Mouse (Mus musculus): ENCODE measurements around the gene Nacad. TPM values are rescaled to one million over a fixed set of nuclear protein-coding genes. Genes with fewer than 3 reads are reported as not detected.
A peak's percentile ranks its signal among the peaks of the same experiment; 100 is the strongest.

Nacad gene
- total and polyA plus RNA-seq, 2 experiments from 2014 or later: 61.3 to 69.4 TPM

DNA sequence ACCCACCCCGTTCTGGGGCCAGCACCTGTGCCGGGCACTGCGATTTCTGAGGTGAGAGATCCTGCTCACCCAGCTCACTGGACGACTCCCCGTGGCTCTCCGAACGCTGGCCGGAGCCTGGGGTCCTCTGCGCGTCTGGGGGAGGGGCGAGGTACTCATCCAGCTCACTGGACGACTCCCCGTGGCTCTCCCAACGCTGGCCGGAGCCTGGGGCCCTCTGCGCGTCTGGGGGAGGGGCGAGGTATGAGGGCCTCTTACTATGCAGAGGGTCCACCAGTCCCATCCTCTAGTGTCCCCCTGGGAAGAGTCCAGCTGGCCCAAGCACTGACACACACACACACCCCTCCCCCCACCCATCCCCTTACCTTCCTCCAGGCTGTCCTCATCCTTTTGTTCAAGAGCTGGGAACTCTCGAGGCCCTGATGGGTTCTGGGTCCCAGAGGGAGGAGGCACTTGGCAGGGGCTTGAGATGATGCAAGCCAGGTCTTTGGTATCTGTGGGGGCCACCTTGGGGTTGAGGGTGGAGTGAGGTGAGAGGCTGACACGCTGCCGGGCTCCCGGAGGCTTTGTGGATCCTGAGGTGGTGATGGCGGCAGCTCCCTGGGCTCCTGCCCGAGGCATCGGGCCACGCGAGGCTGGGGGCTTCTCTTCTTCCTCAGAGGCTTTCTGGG is 6.7 kb downstream of the Nacad start:
- no peak for TF ChIP-seq CTCF (IDR thresholded peaks at IDR 0.05; ENCODE audit: low read depth)
- DNase-seq: peak; percentile 43
- Histone ChIP-seq H3K4me3 (ENCODE audit: low read depth, low read length) (peak overlapping the region; percentile 20; the same call in 1 of the 2 replicates), H3K9me3 (ENCODE audit: low read length) (no peaks in the 10 kb centered on the region), H3K4me2 (ENCODE audit: low read depth) (peak overlapping the region; percentile 50), H3K27ac (ENCODE audit: low read depth, low read length) (peak overlapping the region; percentile 11; the same call in 1 of the 2 replicates), H3K27me3 (ENCODE audit: insufficient read depth, low read length) (no peaks in the 10 kb centered on the region), H3K9ac (peak overlapping the region; percentile 53), H3K4me1 (ENCODE audit: insufficient read depth) (peaks cover 26% of the 10 kb centered on the region), H3K36me3 (ENCODE audit: insufficient read depth) (peaks cover 55% of the 10 kb centered on the region)
- ATAC-seq: peak; percentile 3; the same call in 1 of the 2 replicates
- 13% methylated on average over 27 of the region's 27 CpGs for WGBS

DNA sequence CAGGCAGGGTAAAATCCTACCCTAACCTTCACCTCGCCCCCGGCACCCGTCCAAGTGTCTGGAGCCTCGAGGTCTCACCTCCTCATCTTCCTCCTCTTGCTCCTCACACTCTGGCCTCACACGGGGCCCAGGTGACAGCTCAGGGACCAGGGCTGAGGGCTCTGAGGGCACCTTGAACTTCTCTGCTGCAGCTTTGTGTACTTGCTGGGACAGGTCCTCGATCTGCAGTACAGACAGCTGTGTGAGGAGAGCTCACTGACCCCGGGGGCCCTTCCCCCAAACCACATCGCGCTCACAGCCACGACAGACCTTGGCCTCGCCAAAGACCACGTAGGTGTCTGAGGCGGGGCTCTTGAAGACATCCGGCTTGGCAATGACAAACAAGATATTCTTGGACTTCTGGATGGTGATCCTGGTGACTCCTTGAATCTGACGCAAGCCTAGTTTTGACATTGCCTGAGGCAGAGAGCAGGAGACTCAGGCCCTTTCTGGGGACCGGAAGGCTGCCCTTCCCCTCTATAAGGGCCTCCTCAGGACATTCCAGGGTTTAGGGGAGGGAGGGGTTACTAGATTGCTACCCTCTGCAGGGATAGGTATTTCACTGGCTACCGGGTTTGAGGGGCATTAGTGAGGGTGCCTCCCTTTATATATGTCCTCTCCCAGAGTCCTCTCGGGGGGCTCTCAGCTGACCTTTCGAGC is 7.5 kb downstream of the Nacad start:
- Histone ChIP-seq H3K9me3 (ENCODE audit: low read length) (no peaks in the 10 kb centered on the region), H3K27me3 (ENCODE audit: insufficient read depth, low read length) (no peaks in the 10 kb centered on the region), H3K27ac (ENCODE audit: low read depth, low read length) (peak overlapping the region; percentile 11; the same call in 1 of the 2 replicates), H3K36me3 (ENCODE audit: insufficient read depth) (peaks cover 62% of the 10 kb centered on the region), H3K4me1 (ENCODE audit: insufficient read depth) (peaks cover 22% of the 10 kb centered on the region), H3K4me2 (ENCODE audit: low read depth) (peak overlapping the region; percentile 50), H3K4me3 (ENCODE audit: low read depth, low read length) (0 out of 2 replicates have a peak overlapping the region, but pooled peaks have one; percentile 20), H3K9ac (peak overlapping the region; percentile 53)
- 63% methylated on average over 19 of the region's 19 CpGs for WGBS
- TF ChIP-seq CTCF (IDR thresholded peaks at IDR 0.05; ENCODE audit: low read depth): no peak
- ATAC-seq (0 out of 2 replicates have a peak, but pooled peaks have one; percentile 1), DNase-seq (peak; percentile 28)

DNA sequence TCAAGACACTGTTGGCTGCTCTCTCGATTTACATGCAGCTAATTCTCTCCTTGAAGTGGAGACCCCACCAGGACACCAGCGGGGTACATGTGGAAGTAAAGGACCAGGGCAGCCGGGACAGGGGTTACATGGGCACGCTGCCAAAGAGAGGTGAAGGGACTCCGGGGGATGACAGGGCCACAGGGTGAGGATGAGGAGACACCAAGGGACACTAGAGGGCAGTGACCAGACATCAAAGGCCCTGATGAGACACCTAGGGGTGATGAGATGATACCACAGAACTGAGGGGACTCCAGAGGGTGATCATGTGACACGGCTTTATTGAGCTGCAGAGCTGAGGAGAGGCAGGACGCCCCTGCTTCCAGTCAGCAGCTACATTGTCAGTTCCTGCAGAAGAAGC is 8.3 kb downstream of the Nacad start:
- H3K36me3 ChIP-seq (ENCODE audit: insufficient read depth): peaks cover 67% of the 10 kb centered on the region
- peak; percentile 29 for DNase-seq
- peak; percentile 47 for TF ChIP-seq CTCF (IDR thresholded peaks at IDR 0.05; ENCODE audit: low read depth)

DNA sequence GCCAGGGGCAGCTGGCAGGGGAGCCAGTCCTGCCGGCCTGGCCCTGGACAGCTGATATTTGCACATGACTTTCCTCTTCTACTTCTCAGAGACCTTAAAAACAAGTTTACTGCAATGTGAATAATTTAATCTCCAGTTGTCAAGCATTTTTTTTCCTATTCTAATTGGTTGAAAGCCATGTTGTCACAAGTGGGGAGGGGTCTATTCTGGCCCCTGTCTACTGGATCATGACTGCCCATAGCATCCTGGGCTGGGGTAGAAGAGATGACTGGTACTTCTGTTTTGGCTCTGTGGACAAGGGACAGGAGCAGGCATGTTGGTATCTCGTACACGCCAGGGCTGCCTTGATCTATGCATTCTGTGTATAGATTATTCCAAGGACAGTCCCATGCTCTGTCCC is 9.2 kb downstream of the Nacad start:
- Histone ChIP-seq H3K27ac (ENCODE audit: low read depth, low read length) (no peak overlapping the region), H3K4me2 (ENCODE audit: low read depth) (no peak overlapping the region), H3K4me1 (ENCODE audit: insufficient read depth) (0 out of 2 replicates have a peak, but pooled peaks cover 14% of the 10 kb centered on the region), H3K36me3 (ENCODE audit: insufficient read depth) (peaks cover 67% of the 10 kb centered on the region), H3K9me3 (ENCODE audit: low read length) (no peaks in the 10 kb centered on the region), H3K9ac (no peak overlapping the region), H3K27me3 (ENCODE audit: insufficient read depth, low read length) (no peaks in the 10 kb centered on the region), H3K4me3 (ENCODE audit: low read depth, low read length) (no peak overlapping the region)
- DNase-seq (peak; percentile 4), ATAC-seq (0 out of 2 replicates have a peak, but pooled peaks have one; percentile 1)
- TF ChIP-seq CTCF (IDR thresholded peaks at IDR 0.05; ENCODE audit: low read depth): no peak
- 80% methylated on average over 3 of the region's 3 CpGs for WGBS

More for the DNA sequence above, 8.3 kb downstream of the Nacad start:
- WGBS: 66% methylated on average over 7 of the region's 7 CpGs
- Histone ChIP-seq H3K4me3 (ENCODE audit: low read depth, low read length) (no peak overlapping the region), H3K27ac (ENCODE audit: low read depth, low read length) (no peak overlapping the region), H3K9me3 (ENCODE audit: low read length) (no peaks in the 10 kb centered on the region), H3K9ac (no peak overlapping the region), H3K4me2 (ENCODE audit: low read depth) (no peak overlapping the region), H3K4me1 (ENCODE audit: insufficient read depth) (peaks cover 14% of the 10 kb centered on the region; the same call in 1 of the 2 replicates), H3K27me3 (ENCODE audit: insufficient read depth, low read length) (no peaks in the 10 kb centered on the region)
- peak; percentile 27 for ATAC-seq

DNA sequence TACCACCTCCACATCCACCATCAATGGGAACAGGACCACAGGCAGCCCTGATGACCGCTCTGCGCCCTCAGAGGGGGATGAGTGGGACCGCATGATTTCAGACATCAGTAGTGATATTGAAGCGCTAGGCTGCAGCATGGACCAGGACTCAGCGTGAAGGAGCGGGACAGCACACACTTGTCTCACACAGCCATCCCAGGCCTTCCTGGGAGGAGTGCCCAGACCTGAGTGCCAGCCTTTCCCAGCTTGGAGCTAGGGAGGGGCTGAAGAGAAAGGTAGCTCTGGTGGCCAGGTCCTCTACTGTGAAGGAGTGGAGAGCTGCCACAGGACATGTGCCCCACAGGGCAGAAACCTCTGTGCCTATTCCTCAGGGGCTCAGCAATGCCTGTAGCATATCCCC is 9.6 kb downstream of the Nacad start:
- ATAC-seq (no peak), DNase-seq (no peak)
- Histone ChIP-seq H3K4me2 (ENCODE audit: low read depth) (no peak overlapping the region), H3K4me1 (ENCODE audit: insufficient read depth) (0 out of 2 replicates have a peak, but pooled peaks cover 14% of the 10 kb centered on the region), H3K9ac (no peak overlapping the region), H3K9me3 (ENCODE audit: low read length) (no peaks in the 10 kb centered on the region), H3K27me3 (ENCODE audit: insufficient read depth, low read length) (no peaks in the 10 kb centered on the region), H3K36me3 (ENCODE audit: insufficient read depth) (peaks cover 67% of the 10 kb centered on the region), H3K4me3 (ENCODE audit: low read depth, low read length) (no peak overlapping the region), H3K27ac (ENCODE audit: low read depth, low read length) (no peak overlapping the region)
- 93% methylated on average over 6 of the region's 6 CpGs for WGBS
- no peak for TF ChIP-seq CTCF (IDR thresholded peaks at IDR 0.05; ENCODE audit: low read depth)

DNA sequence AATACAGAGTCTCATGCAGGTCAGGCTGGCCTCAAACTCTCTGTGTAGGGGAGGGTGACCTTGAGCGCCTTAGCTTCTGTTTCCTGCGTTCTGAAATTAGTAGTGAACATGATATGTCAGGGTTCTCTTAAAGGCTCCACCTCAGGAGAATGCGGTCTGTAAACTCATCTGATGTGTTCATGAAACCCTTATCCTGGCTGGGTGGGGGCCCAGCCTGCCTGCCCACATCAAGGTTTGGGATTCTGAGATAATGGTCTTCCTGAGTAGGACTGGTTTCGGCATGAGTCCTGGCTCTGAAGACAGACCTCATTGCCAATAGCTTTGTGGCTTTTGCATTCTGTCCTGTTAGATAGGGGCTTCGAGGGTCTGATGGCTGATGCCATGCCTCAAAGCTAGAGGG is 10.5 kb downstream of the Nacad start:
- WGBS: 95% methylated on average over 5 of the region's 5 CpGs
- H3K4me2 ChIP-seq (ENCODE audit: low read depth): no peak overlapping the region
- no peak overlapping the region for H3K27ac ChIP-seq (ENCODE audit: low read depth, low read length)
- H3K27me3 ChIP-seq (ENCODE audit: insufficient read depth, low read length): no peaks in the 10 kb centered on the region
- no peaks in the 10 kb centered on the region for H3K9me3 ChIP-seq (ENCODE audit: low read length)
- H3K36me3 ChIP-seq (ENCODE audit: insufficient read depth): peaks cover 67% of the 10 kb centered on the region
- ATAC-seq (no peak), DNase-seq (no peak)
- no peak for TF ChIP-seq CTCF (IDR thresholded peaks at IDR 0.05; ENCODE audit: low read depth)
- H3K4me3 ChIP-seq (ENCODE audit: low read depth, low read length): no peak overlapping the region
- no peak overlapping the region for H3K9ac ChIP-seq
- 0 out of 2 replicates have a peak, but pooled peaks cover 14% of the 10 kb centered on the region for H3K4me1 ChIP-seq (ENCODE audit: insufficient read depth)

DNA sequence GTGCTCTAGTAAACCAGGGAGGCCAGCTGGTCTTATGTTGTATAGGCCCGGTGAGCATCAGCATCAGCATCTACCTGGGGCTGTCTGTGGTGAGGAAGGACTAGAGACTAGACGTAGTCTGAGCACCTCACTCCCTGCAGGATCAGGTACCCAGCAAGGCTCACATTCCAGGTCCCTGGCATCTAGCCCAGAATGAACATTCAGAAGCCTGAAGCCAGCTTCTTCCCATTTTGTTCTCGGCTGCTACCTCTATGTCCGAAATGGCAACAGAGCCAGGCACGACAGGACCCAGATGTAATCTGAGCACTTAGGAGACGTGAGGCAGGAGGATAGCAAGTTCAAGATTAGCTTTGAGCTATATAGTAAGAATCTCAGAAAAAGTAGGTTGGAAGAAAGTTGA is 11.0 kb downstream of the Nacad start:
- 74% methylated on average over 6 of the region's 6 CpGs for WGBS
- H3K9me3 ChIP-seq (ENCODE audit: low read length): no peaks in the 10 kb centered on the region
- ATAC-seq (no peak), DNase-seq (no peak)
- no peak overlapping the region for H3K9ac ChIP-seq
- 0 out of 2 replicates have a peak, but pooled peaks cover 13% of the 10 kb centered on the region for H3K4me1 ChIP-seq (ENCODE audit: insufficient read depth)
- H3K27me3 ChIP-seq (ENCODE audit: insufficient read depth, low read length): no peaks in the 10 kb centered on the region
- H3K4me3 ChIP-seq (ENCODE audit: low read depth, low read length): no peak overlapping the region
- TF ChIP-seq CTCF (IDR thresholded peaks at IDR 0.05; ENCODE audit: low read depth): no peak
- no peak overlapping the region; the same call in 1 of the 2 replicates for H3K27ac ChIP-seq (ENCODE audit: low read depth, low read length)
- H3K36me3 ChIP-seq (ENCODE audit: insufficient read depth): peaks cover 70% of the 10 kb centered on the region
- H3K4me2 ChIP-seq (ENCODE audit: low read depth): no peak overlapping the region

All from forebrain, postnatal 0 days (tissue).